Mouse (Mus musculus) right cerebral cortex, adult 18-20 months (tissue): ENCODE results near the gene Cypt12.

Experiments used
- DNase-seq: peaks from one replicate; pipeline ENCODE4 v3.0.0; 2022; ENCODE audit warnings: mixed read lengths

The Cypt12 gene

GRCm38 (mm10) chr3:17948299-17948698 is at the start of gene Cypt12:
TSS of gene Cypt12 (plus strand) at chr3:17948410.
- no peak for DNase-seq

- DNase-seq = no peak
Measured at GRCm38 (mm10) chr3:17913796-17914195, 34.4 kb upstream of the Cypt12 start.

GRCm38 (mm10) chr3:17940206-17940605 is 8.0 kb upstream of the Cypt12 start:
- no peak for DNase-seq
